Mouse (Mus musculus) intestine, embryonic 14.5 days (tissue): ENCODE measurements around the gene Bmp7. TPM values are rescaled to one million over a fixed set of nuclear protein-coding genes. Genes with fewer than 3 reads are reported as not detected.

Experiments used
- ATAC-seq: fragments of 200-750 bp; cut with Nextera tagmentation; replicated peaks from 2 replicates; pipeline ENCODE4 v1.8.0; 2017; ENCODE audit warnings: low read depth, moderate number of reproducible peaks, moderate TSS enrichment, moderate library complexity; ENCODE audit not compliant: low FRiP score, low TSS enrichment
- DNase-seq: peaks from one replicate; pipeline ENCODE4 v3.0.0-alpha.2; 2018; ENCODE audit warnings: low spot score
- H3K27ac ChIP-seq: fragments of 300-500 bp; sonication (generic); 2 replicates; pipeline ENCODE4 v1.5.1; 2014; ENCODE audit warnings: low read depth, mild to moderate bottlenecking, control low read depth
- H3K27me3 ChIP-seq: fragments of 300-500 bp; sonication (generic); replicated peaks from 2 replicates; pipeline ENCODE4 v1.6.1; 2014; ENCODE audit warnings: low read length, control low read depth; ENCODE audit not compliant: control insufficient read depth, insufficient read depth
- H3K36me3 ChIP-seq: fragments of 300-500 bp; sonication (generic); 2 replicates; pipeline ENCODE4 v1.6.1; 2014; ENCODE audit warnings: low read length, control low read depth; ENCODE audit not compliant: control insufficient read depth, insufficient read depth
- H3K4me1 ChIP-seq: fragments of 300-500 bp; sonication (generic); replicated peaks from 2 replicates; pipeline ENCODE4 v1.6.1; 2014; ENCODE audit warnings: low read length, control low read depth, mixed read lengths; ENCODE audit not compliant: control insufficient read depth, insufficient read depth
- H3K4me2 ChIP-seq: fragments of 300-500 bp; sonication (generic); 2 replicates; pipeline ENCODE4 v1.6.1; 2014; ENCODE audit warnings: low read length
- H3K4me3 ChIP-seq: fragments of 300-500 bp; sonication (generic); 2 replicates; pipeline ENCODE4 v1.5.1; 2014; ENCODE audit warnings: low read depth, low read length, control low read depth, mixed read lengths
- H3K9ac ChIP-seq: fragments of 300-500 bp; sonication (generic); 2 replicates; pipeline ENCODE4 v1.6.1; 2014; ENCODE audit warnings: mild to moderate bottlenecking, low read length
- H3K9me3 ChIP-seq: fragments of 300-500 bp; sonication (generic); 2 replicates; pipeline ENCODE4 v1.6.1; 2016; ENCODE audit warnings: low read length, control low read depth; ENCODE audit not compliant: control insufficient read depth
- WGBS: fragments of 180-500 bp; shearing (Covaris S2); extraction: QIAGEN DNeasy Blood & Tissue Kit; methylation state at CpG from one replicate; pipeline ENCODE4 v1.1.7; 2014; 5-methylcytosine and 5-hydroxymethylcytosine counted together
- polyA plus RNA-seq: library from polyadenylated mRNA; unstranded; fragments of >200 nt; fragmentation: Nextera tagmentation; extraction: Ambion mirVana; gene quantifications from 2 replicates; pipeline ENCODE4 v1.2.1, GENCODE M21; 2014

Gene Bmp7
- polyA plus RNA-seq, 1 experiment from 2014 or later = 20.8 TPM

DNA sequence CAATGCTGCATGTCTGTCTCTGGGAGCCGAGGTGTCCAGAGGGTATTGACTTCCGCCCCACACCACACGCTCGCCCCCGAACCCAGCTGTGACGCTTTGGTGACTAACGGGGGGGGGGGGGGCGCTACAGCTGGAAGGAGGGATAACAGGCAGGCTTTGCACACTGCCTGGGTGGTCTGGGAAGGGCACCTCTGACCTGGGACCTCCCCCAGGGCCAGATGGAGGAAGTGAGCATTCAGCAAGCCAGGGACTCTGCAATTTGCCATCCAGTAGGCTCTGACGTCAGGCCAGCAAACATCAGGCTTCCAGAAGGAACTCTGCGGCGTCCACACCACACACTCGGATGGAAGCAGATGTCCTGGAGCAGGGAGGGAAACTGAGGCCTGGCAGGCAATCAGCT, 52.0 kb downstream of the Bmp7 start:
- H3K9ac ChIP-seq = no peak overlapping the region
- no peak for DNase-seq
- ATAC-seq = no peak

DNA sequence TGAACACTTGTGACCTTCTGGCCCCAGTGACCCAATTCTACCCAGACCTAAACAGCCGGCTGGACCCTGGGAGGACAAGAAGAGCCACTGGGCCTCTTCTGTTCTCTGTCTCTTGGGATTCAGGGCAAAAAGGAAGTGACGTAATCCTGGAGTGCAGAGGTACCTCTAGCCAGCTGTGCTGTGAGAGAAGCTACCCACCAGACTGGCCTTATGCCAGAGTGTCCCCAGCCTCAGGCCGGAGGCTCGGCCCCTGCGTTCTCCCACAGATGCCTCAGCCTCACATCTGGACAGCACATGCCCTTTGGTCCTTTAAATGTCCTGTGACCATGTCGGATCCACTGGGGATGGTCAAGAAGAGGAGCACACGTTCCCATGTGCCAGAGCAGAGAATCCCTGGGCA, 54.3 kb downstream of the Bmp7 start:
- no peak overlapping the region for H3K4me2 ChIP-seq
- H3K4me1 ChIP-seq = peaks cover 10% of the 10 kb centered on the region
- H3K27ac ChIP-seq = no peak overlapping the region
- no peak overlapping the region for H3K4me3 ChIP-seq
- ATAC-seq = no peak
- H3K9ac ChIP-seq = no peak overlapping the region
- H3K27me3 ChIP-seq = no peaks in the 10 kb centered on the region
- H3K9me3 ChIP-seq = no peaks in the 10 kb centered on the region
- no peak for DNase-seq
- no peaks in the 10 kb centered on the region for H3K36me3 ChIP-seq
- WGBS = 46% methylated on average over 7 of the region's 7 CpGs

More for the DNA sequence above, 52.0 kb downstream of the Bmp7 start:
- 37% methylated on average over 12 of the region's 12 CpGs for WGBS
- Histone ChIP-seq H3K4me3 (no peak overlapping the region), H3K27ac (no peak overlapping the region), H3K4me1 (peaks cover 10% of the 10 kb centered on the region), H3K4me2 (no peak overlapping the region), H3K9me3 (no peaks in the 10 kb centered on the region), H3K36me3 (no peaks in the 10 kb centered on the region; the same call in 1 of the 2 replicates), H3K27me3 (no peaks in the 10 kb centered on the region)

DNA sequence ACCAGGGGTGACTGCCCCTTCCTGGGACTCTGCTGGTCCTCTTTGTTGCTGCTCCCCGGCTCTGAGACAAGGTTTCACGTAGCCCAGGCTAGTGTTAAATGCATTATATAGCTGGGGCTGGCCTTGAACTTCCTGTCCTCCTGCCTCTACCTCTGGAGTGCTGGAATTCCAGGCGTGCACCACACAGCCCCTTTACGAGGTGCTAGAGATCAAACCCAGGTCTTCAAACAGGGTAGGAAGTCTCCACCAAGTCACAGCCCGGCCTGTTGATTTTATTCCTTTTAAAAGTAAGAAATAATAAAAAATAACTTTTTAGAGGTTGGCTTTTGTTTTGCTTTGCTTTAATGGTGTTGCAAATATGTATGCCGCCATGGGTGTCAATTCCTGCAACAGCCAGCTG, 55.5 kb downstream of the Bmp7 start:
- ATAC-seq (no peak), DNase-seq (no peak)
- H3K27ac ChIP-seq = no peak overlapping the region
- H3K9ac ChIP-seq = no peak overlapping the region
- no peaks in the 10 kb centered on the region for H3K9me3 ChIP-seq
- H3K4me1 ChIP-seq = peaks cover 10% of the 10 kb centered on the region
- H3K4me3 ChIP-seq = no peak overlapping the region
- WGBS = 77% methylated on average over 6 of the region's 6 CpGs
- H3K4me2 ChIP-seq = no peak overlapping the region
- H3K36me3 ChIP-seq = no peaks in the 10 kb centered on the region
- H3K27me3 ChIP-seq = no peaks in the 10 kb centered on the region

DNA sequence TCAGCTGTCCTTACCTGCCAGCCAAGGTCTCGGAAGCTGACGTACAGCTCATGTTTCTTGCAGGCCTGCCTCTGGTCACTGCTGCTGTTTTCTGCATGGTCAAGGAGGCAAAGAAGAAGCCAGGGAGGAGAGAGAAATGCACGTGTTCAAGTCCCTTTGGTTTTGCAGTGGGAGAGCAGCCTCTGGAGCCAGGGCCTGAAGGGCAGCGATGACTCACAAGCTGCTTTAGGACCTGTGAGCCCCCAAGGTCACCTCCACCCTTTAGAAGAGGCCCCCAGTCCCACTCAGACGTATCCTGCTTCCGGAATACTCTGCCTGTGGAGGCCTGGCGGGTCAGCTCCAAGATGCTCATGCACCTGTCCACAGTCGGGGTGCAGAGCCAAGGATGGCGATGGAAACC, 64.9 kb downstream of the Bmp7 start:
- Histone ChIP-seq H3K9ac (no peak overlapping the region), H3K4me2 (no peak overlapping the region), H3K4me3 (no peak overlapping the region), H3K4me1 (no peaks in the 10 kb centered on the region; the same call in 1 of the 2 replicates), H3K27ac (no peak overlapping the region), H3K36me3 (no peaks in the 10 kb centered on the region), H3K9me3 (no peaks in the 10 kb centered on the region), H3K27me3 (no peaks in the 10 kb centered on the region)
- 95% methylated on average over 9 of the region's 9 CpGs for WGBS
- ATAC-seq = no peak
- DNase-seq = no peak

DNA sequence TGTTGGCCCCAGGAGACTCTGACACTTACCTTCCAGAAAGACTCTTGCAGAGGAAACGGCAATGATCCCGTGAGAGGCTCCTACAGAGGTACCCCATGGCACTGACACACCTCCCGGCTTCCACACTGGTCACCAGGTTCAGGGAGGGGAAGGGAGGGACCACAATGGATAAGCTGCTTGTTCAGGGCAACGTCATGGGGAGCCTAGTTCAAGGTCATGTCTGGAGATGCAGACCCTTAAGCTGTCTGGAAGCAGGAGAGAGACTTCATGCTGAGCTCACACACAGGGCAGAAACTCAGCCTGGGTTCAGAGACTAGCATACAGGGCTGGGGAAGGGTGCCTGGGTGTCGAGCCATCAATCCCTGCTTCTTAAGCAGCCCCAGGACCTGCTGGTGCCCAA, 73.8 kb downstream of the Bmp7 start:
- no peaks in the 10 kb centered on the region for H3K36me3 ChIP-seq
- peak overlapping the region; percentile 88 for H3K27ac ChIP-seq
- no peak overlapping the region for H3K4me2 ChIP-seq
- 74% methylated on average over 5 of the region's 5 CpGs for WGBS
- ATAC-seq (no peak), DNase-seq (no peak)
- no peak overlapping the region for H3K9ac ChIP-seq
- 0 out of 2 replicates have a peak, but pooled peaks cover 3% of the 10 kb centered on the region for H3K9me3 ChIP-seq
- peaks cover 13% of the 10 kb centered on the region; the same call in 1 of the 2 replicates for H3K4me1 ChIP-seq
- H3K27me3 ChIP-seq = no peaks in the 10 kb centered on the region
- H3K4me3 ChIP-seq = no peak overlapping the region

DNA sequence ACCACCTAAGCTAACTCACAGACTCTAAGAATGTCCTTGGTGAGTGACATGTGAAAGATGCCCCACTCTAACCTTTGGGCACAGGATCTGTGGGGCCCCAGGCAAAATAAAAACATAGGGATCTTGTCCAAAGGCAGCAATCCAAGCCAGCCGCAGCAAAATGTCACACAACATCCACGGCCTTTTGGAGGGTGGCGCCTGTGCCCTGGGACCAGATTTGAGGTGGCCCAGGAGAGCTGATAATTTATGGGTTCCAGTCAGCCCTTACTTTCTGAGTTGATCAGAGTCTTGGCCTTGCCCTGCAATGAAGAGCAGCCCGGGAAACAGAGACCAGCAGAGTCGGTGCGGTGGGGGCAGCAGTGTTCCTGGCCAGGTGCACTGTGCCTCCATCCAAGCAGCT, 75.0 kb downstream of the Bmp7 start:
- Histone ChIP-seq H3K4me3 (no peak overlapping the region), H3K27ac (no peak overlapping the region), H3K4me1 (peaks cover 13% of the 10 kb centered on the region; the same call in 1 of the 2 replicates), H3K4me2 (no peak overlapping the region), H3K36me3 (no peaks in the 10 kb centered on the region), H3K9me3 (0 out of 2 replicates have a peak, but pooled peaks cover 3% of the 10 kb centered on the region), H3K27me3 (no peaks in the 10 kb centered on the region), H3K9ac (no peak overlapping the region)
- ATAC-seq (no peak), DNase-seq (no peak)
- WGBS = 91% methylated on average over 6 of the region's 6 CpGs

GRCm38 (mm10) chr2:172864566-172864965, 75.6 kb downstream of the Bmp7 start:
- Histone ChIP-seq H3K4me2 (no peak overlapping the region), H3K9me3 (0 out of 2 replicates have a peak, but pooled peaks cover 3% of the 10 kb centered on the region), H3K4me1 (peaks cover 13% of the 10 kb centered on the region; the same call in 1 of the 2 replicates), H3K36me3 (no peaks in the 10 kb centered on the region), H3K27ac (no peak overlapping the region), H3K27me3 (no peaks in the 10 kb centered on the region), H3K9ac (no peak overlapping the region), H3K4me3 (no peak overlapping the region)
- DNase-seq (no peak), ATAC-seq (no peak)
- WGBS = 98% methylated on average over 6 of the region's 7 CpGs

- H3K4me3 ChIP-seq = no peak overlapping the region
- 0 out of 2 replicates have a peak overlapping the region, but pooled peaks have one; percentile 22 for H3K27ac ChIP-seq
- H3K4me1 ChIP-seq = peaks cover 13% of the 10 kb centered on the region; the same call in 1 of the 2 replicates
- WGBS = 21% methylated on average over 14 of the region's 14 CpGs
- H3K9ac ChIP-seq = peak overlapping the region; percentile 27; the same call in 1 of the 2 replicates
- no peaks in the 10 kb centered on the region for H3K36me3 ChIP-seq
- DNase-seq (peak; percentile 64), ATAC-seq (peak; percentile 5; the same call in 1 of the 2 replicates)
- no peaks in the 10 kb centered on the region for H3K27me3 ChIP-seq
- 0 out of 2 replicates have a peak, but pooled peaks cover 2% of the 10 kb centered on the region for H3K9me3 ChIP-seq
- H3K4me2 ChIP-seq = peak overlapping the region; percentile 52
Measured at GRCm38 (mm10) chr2:172863469-172863856, 76.7 kb downstream of the Bmp7 start.

DNA sequence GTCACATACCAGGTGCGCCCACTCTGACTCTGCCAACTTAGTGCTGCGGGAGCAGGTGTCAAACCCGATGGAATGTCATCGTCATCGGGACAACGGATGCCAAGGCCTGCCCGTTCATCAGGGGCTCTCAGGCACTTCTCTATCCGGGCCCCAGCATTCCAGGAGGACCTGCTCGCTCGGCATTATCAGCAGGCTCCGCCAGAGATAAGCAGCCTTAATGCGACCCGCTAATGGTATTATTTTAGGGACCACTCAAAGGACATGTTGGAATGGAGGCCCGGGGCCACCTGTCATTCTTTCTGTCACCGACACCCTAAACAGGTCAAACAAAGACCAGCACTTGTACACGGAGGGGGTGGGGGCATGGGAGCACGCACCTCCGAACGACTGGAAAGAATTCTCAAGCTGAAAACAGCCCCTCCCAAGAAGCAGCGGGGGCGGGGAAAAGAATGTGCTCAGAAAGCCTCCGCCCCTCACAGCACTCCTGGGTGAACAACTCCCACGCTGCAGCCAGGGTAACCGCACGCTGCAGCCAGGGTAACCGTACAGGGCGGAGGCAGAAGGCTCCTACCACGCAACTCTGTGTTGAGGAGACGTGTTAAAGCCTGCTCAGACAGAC, 77.2 kb downstream of the Bmp7 start:
- Histone ChIP-seq H3K27me3 (no peaks in the 10 kb centered on the region), H3K27ac (0 out of 2 replicates have a peak overlapping the region, but pooled peaks have one; percentile 22)
- ATAC-seq = peak; percentile 70

More for the DNA sequence above, 77.2 kb downstream of the Bmp7 start:
- 17% methylated on average over 29 of the region's 29 CpGs for WGBS
- Histone ChIP-seq H3K4me3 (no peak overlapping the region), H3K9ac (peak overlapping the region; percentile 27; the same call in 1 of the 2 replicates), H3K4me1 (peaks cover 13% of the 10 kb centered on the region; the same call in 1 of the 2 replicates), H3K36me3 (no peaks in the 10 kb centered on the region), H3K4me2 (peak overlapping the region; percentile 52), H3K9me3 (no peaks in the 10 kb centered on the region)
- DNase-seq = peak; percentile 79
